Mouse (Mus musculus) liver, embryonic 16.5 days (tissue): ENCODE measurements around the gene Mmachc. TPM values are rescaled to one million over a fixed set of nuclear protein-coding genes. Genes with fewer than 3 reads are reported as not detected.
A peak's percentile ranks its signal among the peaks of the same experiment; 100 is the strongest.
"Not testable (repeated sequence)": the region's sequence is repeated elsewhere in the genome, so short reads cannot be mapped to it uniquely, and the experiment has no call there.

ENCODE experiments used
- ATAC-seq: fragments of 200-750 bp; cut with Nextera tagmentation; 2 replicates; pipeline ENCODE4 v1.8.0; 2017; ENCODE audit warnings: low read depth, mild to moderate bottlenecking, moderate number of reproducible peaks, moderate library complexity
- H3K27ac ChIP-seq: fragments of 300-500 bp; sonication (generic); 2 replicates; pipeline ENCODE4 v1.5.1; 2014; ENCODE audit warnings: mild to moderate bottlenecking, low read length
- H3K27me3 ChIP-seq: fragments of 300-500 bp; sonication (generic); 2 replicates; pipeline ENCODE4 v1.6.1; 2014; ENCODE audit warnings: low read depth, low read length, mixed read lengths; ENCODE audit not compliant: control insufficient read depth, insufficient read depth
- H3K36me3 ChIP-seq: fragments of 300-500 bp; sonication (generic); 2 replicates; pipeline ENCODE4 v1.6.1; 2014; ENCODE audit warnings: mild to moderate bottlenecking; ENCODE audit not compliant: control insufficient read depth, insufficient read depth
- H3K4me1 ChIP-seq: fragments of 300-500 bp; sonication (generic); 2 replicates; pipeline ENCODE4 v1.6.1; 2014; ENCODE audit warnings: low read depth, low read length, mixed read lengths; ENCODE audit not compliant: control insufficient read depth
- H3K4me2 ChIP-seq: fragments of 300-500 bp; sonication (generic); 2 replicates; pipeline ENCODE4 v1.6.1; 2014; ENCODE audit warnings: low read depth, low read length, mixed read lengths
- H3K4me3 ChIP-seq: fragments of 300-500 bp; sonication (generic); 2 replicates; pipeline ENCODE4 v1.5.1; 2014; ENCODE audit warnings: low read depth, mild to moderate bottlenecking, low read length
- H3K9ac ChIP-seq: fragments of 300-500 bp; sonication (generic); 2 replicates; pipeline ENCODE4 v1.6.1; 2014; ENCODE audit warnings: low read depth, low read length
- H3K9me3 ChIP-seq: fragments of 300-500 bp; sonication (generic); replicated peaks from 2 replicates; pipeline ENCODE4 v1.6.1; 2016; ENCODE audit warnings: low read length; ENCODE audit not compliant: control insufficient read depth
- WGBS: fragments of 180-500 bp; shearing (Covaris S2); extraction: QIAGEN DNeasy Blood & Tissue Kit; methylation state at CpG from one replicate; pipeline ENCODE4 v1.1.7; 2014; ENCODE audit not compliant: insufficient replicate concordance; 5-methylcytosine and 5-hydroxymethylcytosine counted together
- polyA plus RNA-seq: library from polyadenylated mRNA; unstranded; fragments of >200 nt; fragmentation: Nextera tagmentation; extraction: Ambion mirVana; gene quantifications from 2 replicates; pipeline ENCODE4 v1.2.1, GENCODE M21; 2015

The Mmachc gene
- polyA plus RNA-seq, 1 experiment from 2014 or later = 8.9 TPM

DNA sequence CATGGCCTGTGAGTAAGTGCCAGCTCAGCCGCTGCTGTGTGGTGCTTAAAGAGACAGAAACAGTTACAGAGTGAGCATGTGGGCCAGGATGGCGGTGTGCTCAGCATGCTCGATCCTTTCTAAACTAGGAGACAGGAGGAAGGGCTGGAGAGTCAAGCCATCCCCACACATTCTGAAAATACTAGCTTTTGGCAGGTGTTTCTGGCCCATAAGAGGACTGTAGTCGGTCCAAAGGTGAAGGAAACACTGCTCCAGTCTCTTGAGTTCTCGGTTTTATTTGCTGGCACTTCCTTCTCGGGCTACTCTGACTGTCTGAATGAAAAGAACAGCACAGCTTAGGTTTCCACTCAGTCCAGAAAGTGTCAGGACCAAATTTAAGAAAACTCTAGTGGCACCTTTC lies 47.4 kb downstream of the Mmachc start:
- WGBS = 57% methylated on average over 6 of the region's 6 CpGs
- no peak overlapping the region for H3K4me3 ChIP-seq
- H3K9ac ChIP-seq = no peak overlapping the region
- ATAC-seq = no peak
- H3K4me1 ChIP-seq = peaks cover 2% of the 10 kb centered on the region
- H3K36me3 ChIP-seq = no peaks in the 10 kb centered on the region
- no peaks in the 10 kb centered on the region for H3K9me3 ChIP-seq
- H3K27ac ChIP-seq = no peak overlapping the region
- no peak overlapping the region for H3K4me2 ChIP-seq
- H3K27me3 ChIP-seq = no peaks in the 10 kb centered on the region

DNA sequence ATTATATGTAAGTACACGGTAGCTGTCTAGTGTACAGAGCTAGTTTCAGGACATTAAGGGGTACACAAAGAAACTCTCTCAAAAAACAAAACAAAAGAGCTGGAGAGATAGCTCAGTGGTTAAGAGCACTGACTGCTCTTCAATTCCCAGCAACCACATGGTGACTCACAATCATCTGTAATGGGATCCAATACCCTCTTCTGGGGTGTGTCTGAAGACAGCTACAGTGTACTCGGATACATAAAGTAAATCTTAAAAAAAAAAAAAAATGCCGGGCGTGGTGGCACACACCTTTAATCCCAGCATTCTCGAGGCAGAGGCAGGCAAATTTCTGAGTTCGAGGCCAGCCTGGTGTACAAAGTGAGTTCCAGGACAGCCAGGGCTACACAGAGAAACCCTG lies 48.3 kb downstream of the Mmachc start:
- H3K4me3 ChIP-seq, H3K27ac ChIP-seq, ATAC-seq, H3K4me2 ChIP-seq, H3K9ac ChIP-seq, H3K4me1 ChIP-seq, H3K9me3 ChIP-seq, H3K36me3 ChIP-seq, H3K27me3 ChIP-seq: not testable (repeated sequence)
- 59% methylated on average over 6 of the region's 6 CpGs for WGBS

DNA sequence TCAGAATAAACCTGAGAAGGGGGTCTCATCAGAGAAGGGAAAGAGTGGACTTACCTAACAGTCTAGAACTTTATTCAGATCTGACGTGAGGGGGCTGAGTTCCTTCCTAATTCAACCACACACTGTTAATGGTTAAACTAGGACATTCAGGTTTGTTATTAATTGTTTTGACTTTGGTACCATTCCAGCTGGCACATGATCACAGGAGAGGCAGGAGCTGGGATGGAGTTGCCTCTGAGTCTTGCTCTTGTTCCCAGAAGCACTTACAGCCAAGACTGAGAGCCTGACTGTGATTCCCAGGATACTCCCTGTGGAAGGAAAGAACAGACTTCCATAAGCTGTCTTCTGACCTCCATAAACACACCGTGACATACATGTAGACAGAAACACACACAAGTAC lies 48.7 kb downstream of the Mmachc start:
- Histone ChIP-seq H3K4me2 (no peak overlapping the region), H3K36me3 (no peaks in the 10 kb centered on the region), H3K9me3 (no peaks in the 10 kb centered on the region), H3K27ac (no peak overlapping the region), H3K9ac (no peak overlapping the region), H3K4me3 (no peak overlapping the region), H3K4me1 (peaks cover 10% of the 10 kb centered on the region), H3K27me3 (no peaks in the 10 kb centered on the region)
- peak; percentile 67 for ATAC-seq
- 54% methylated on average over 2 of the region's 2 CpGs for WGBS

DNA sequence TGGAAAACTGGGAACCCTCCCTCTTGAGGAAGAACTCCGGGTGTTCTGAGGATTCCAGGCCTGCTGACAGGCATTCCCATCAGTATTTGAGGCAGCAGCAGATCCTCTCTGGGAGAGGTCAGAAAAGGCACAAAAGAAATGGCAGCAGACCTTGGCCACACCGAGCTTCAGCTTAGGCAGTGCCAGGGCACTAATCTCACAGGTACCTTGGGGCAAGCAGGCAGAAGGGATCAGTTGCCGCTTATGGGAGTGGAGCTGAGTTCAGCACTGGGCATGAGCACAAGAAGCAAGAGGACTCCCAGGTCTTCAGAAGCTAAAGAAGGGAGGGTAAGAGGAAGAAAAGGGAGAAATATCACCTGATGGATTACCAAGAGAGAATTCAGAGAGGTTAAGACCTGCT lies 50.2 kb downstream of the Mmachc start:
- no peak overlapping the region for H3K4me2 ChIP-seq
- H3K27me3 ChIP-seq = no peaks in the 10 kb centered on the region
- no peaks in the 10 kb centered on the region for H3K36me3 ChIP-seq
- H3K9ac ChIP-seq = no peak overlapping the region
- H3K4me1 ChIP-seq = peaks cover 10% of the 10 kb centered on the region
- H3K4me3 ChIP-seq = no peak overlapping the region
- no peak for ATAC-seq
- no peaks in the 10 kb centered on the region for H3K9me3 ChIP-seq
- H3K27ac ChIP-seq = no peak overlapping the region
- WGBS = 52% methylated on average over 3 of the region's 3 CpGs

DNA sequence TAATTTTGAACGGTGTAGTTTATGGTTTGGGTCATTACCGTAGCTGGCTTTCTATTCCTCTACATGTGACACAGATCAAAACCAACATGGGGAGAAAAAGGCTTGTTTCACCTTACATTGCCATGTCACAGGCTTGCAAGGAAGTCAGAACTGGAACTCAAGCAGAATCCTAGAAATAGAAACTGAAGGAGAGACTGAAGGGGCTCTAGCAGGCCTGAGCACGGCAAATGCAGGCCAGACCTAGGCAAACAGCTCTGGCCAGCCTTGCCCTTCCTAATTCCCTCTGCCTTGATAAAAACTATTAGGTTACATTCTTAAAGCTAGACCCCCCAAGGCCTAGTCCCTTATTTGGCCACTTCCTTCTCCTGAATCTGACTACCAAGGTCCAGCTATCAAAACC lies 52.5 kb downstream of the Mmachc start:
- 65% methylated on average over 3 of the region's 3 CpGs for WGBS
- peaks cover 14% of the 10 kb centered on the region for H3K4me1 ChIP-seq
- no peaks in the 10 kb centered on the region for H3K36me3 ChIP-seq
- H3K27ac ChIP-seq = no peak overlapping the region; the same call in 1 of the 2 replicates
- ATAC-seq = no peak
- H3K27me3 ChIP-seq = no peaks in the 10 kb centered on the region
- H3K4me3 ChIP-seq = no peak overlapping the region
- H3K9ac ChIP-seq = no peak overlapping the region
- no peaks in the 10 kb centered on the region for H3K9me3 ChIP-seq
- H3K4me2 ChIP-seq = no peak overlapping the region

DNA sequence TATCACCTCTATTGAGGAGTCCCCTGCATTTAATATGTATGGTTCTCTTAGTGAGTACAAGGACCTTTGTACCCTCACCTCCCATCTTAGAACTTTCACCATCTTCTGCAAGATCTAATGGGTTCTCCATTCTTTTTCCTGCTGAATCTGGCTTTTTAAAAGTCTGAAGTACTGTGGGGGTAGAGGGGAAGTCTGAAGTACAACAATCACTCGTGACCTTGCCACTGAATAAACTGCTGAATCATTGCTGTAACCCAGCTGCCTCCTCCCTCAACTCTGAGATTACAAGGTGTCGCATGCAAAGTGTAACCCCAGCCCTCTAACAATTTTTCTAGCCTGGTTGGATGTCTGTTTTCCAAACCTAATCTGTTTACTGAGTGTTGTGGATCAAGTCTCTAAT lies 53.1 kb downstream of the Mmachc start:
- Histone ChIP-seq H3K4me1 (peaks cover 19% of the 10 kb centered on the region), H3K27me3 (no peaks in the 10 kb centered on the region), H3K9me3 (no peaks in the 10 kb centered on the region), H3K27ac (no peak overlapping the region), H3K9ac (no peak overlapping the region), H3K36me3 (no peaks in the 10 kb centered on the region), H3K4me2 (no peak overlapping the region), H3K4me3 (no peak overlapping the region)
- WGBS = 7% methylated on average over 2 of the region's 2 CpGs
- ATAC-seq = no peak

DNA sequence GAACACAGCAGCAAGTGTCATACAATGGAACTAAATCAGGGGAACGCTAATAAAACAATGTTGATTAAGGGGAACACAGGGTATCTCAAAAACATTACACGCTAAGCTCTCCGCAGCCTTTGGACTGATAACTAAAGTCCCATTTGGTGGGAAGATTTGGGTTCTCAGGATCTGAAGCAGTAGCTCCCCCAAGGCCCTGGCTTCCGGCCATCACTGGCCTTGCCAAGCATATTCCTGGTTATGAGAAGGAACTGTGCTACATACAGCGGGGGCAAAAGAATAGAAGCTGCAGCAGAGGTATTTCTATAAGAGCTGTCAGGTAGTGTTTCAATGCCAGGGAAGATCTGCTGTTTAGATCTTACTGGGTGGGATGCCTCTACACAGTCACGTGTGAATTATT lies 55.0 kb downstream of the Mmachc start:
- H3K36me3 ChIP-seq = no peaks in the 10 kb centered on the region
- H3K9ac ChIP-seq = no peak overlapping the region
- H3K4me2 ChIP-seq = no peak overlapping the region
- WGBS = 78% methylated on average over 6 of the region's 6 CpGs
- H3K27ac ChIP-seq = no peak overlapping the region
- H3K4me3 ChIP-seq = no peak overlapping the region
- no peak for ATAC-seq
- H3K9me3 ChIP-seq = no peaks in the 10 kb centered on the region
- no peaks in the 10 kb centered on the region for H3K27me3 ChIP-seq
- H3K4me1 ChIP-seq = peaks cover 26% of the 10 kb centered on the region

Other genes with a start within 250 kb of the Mmachc start
- gene Mast2, start 244.2 kb downstream of the Mmachc start, polyA plus RNA-seq = 3.4 and 3.8 TPM in 2 replicates
- gene Ipp, start 200.9 kb downstream of the Mmachc start, polyA plus RNA-seq = 12.3 and 13.3 TPM in 2 replicates
- 17.8 and 20.5 TPM in 2 replicates for gene Tmem69, start 152.5 kb downstream of the Mmachc start, polyA plus RNA-seq
- 15.3 and 16.0 TPM in 2 replicates for gene Gpbp1l1, start 150.7 kb downstream of the Mmachc start, polyA plus RNA-seq
- gene Ccdc17, start 111.8 kb downstream of the Mmachc start, polyA plus RNA-seq = 2.2 and 2.4 TPM in 2 replicates
- gene Nasp, start 80.5 kb downstream of the Mmachc start, polyA plus RNA-seq = 38.4 and 45.2 TPM in 2 replicates
- 294 and 297 TPM in 2 replicates for gene Akr1a1, start 56.7 kb downstream of the Mmachc start, polyA plus RNA-seq
- gene Prdx1, start 22.9 kb downstream of the Mmachc start, polyA plus RNA-seq = 964 and 975 TPM in 2 replicates
- gene Ccdc163, start 103 bp upstream of the Mmachc start, polyA plus RNA-seq = 10.3 and 12.4 TPM in 2 replicates
- 5.4 and 5.9 TPM in 2 replicates for gene Tesk2, start 12.5 kb upstream of the Mmachc start, polyA plus RNA-seq
- 11.4 and 12.6 TPM in 2 replicates for gene Toe1, start 99.2 kb upstream of the Mmachc start, polyA plus RNA-seq
- 2.6 and 2.9 TPM in 2 replicates for gene Mutyh, start 99.3 kb upstream of the Mmachc start, polyA plus RNA-seq
- gene Hpdl, start 113.3 kb upstream of the Mmachc start, polyA plus RNA-seq = 0.11 and 0.12 TPM in 2 replicates
- gene Zswim5, start 169.0 kb upstream of the Mmachc start, polyA plus RNA-seq = 0.01 and 0.06 TPM in 2 replicates